Mouse (Mus musculus) layer of hippocampus, adult 9-10 months (tissue): ENCODE measurements at regions not wholly inside any gene's neighbourhood (a gene's known extent, or its start where the extent isn't known, plus 50 kb on each side); places are given as distances from the start of the nearest gene placed in this dataset.

ENCODE experiments used
- DNase-seq: peaks from one replicate; pipeline ENCODE4 v3.0.0; 2022; ENCODE audit warnings: low spot score

DNA sequence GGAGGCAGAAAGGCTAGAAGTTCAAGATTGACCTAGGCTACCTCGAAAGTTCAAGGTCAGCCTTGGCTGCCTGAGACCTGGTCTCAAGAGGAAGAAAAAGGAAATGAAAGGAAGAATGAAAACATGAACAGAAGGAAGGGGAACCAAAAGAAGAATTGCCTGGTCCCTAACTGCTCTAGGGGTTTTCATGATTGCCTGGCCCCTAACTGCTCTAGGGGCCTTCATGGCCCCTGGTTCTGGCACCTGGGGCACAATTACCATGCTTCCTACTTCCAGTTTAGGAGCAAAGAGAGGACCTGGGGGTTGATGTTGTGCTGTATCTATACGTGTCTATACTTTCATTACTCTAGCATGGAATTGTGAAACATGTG is 132.8 kb downstream of the Cd24a start:
- DNase-seq = no peak

DNA sequence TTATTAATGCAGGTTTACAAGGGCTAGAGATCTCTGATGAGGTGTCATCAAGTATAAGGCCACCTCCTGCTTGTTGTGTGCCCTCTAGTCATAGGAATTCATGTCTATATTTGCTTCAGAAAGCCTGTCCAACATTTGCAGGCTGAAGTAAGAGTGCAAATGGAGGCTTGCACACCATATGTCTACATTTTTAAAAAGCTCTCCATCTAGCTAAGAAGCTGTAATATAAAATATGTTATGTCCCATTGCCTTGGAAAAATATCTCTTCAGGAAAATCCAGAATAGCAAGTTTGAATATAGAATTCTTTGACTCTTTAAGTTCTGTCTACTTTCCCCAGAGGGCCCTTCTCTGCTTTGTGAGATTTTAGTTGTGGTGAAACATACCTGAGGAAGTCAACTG is 134.6 kb downstream of the Cd24a start:
- no peak for DNase-seq

DNA sequence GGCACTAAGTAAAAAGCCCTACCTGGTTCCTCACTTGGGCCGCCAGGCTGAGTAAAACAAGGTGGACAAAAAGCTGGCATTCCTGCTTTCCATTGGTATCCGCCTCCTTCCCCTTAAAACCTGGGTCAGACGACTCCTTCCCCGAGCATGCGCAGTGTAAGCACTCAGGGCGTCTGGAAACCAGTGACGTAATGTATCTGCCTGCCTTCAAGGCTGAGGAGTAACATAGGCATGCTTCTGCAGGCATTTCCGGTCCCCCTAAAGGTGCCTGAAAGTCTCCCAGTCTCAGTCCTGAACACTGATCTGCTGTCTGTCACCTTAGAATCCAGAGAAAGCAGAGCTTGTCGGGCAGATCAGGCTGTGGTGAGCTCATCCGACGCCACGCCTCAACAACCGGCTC is 140.7 kb downstream of the Cd24a start:
- no peak for DNase-seq

DNA sequence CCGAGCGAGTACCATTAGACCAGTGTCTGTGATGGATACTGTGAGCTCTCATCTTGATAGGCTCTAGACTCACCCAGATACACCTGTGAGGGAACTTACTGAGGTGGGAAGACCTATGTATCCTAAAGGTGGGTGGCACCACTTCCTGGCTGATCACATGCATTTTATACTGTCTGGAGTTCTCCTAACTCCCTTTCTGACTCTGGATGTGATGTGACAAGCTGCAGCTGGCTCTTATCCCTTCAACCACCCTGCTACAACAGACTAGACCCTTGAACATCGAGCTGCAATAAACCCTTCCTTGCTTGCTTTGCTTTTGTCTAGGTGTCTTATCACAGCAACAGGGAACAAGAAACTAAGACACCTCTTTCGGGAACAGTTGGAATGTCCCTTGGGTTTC is 143.3 kb downstream of the Cd24a start:
- no peak for DNase-seq

DNA sequence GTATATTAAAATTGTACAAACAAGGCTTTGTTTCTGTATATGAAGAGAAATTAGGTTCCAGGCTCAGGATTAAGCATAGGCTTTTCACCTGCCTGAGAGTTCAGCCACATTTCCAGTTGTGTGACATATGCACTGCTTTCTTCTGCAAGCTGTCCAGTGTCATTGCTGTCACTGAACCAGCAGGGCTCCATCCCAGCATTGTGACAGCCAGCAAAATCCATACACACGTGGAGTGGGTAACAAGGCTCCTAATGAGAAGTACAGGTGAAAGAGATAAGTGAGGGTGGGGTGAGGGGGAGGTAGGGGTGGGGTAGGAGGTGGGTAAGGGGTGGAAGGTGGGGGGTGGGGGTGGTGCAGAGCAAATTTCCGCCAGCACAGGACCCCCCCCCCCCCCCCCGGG is 144.1 kb downstream of the Cd24a start:
- no peak for DNase-seq

GRCm38 (mm10) chr10:43722711-43723614 is 144.9 kb downstream of the Cd24a start:
- no peak for DNase-seq

GRCm38 (mm10) chr10:43723615-43723937 is 145.5 kb downstream of the Cd24a start:
- DNase-seq = no peak

- no peak for DNase-seq
These were observed 149.7 kb downstream of the Cd24a start for GRCm38 (mm10) chr10:43727746-43728145.

- no peak for DNase-seq
These were observed 151.1 kb downstream of the Cd24a start for GRCm38 (mm10) chr10:43729184-43729583.

DNA sequence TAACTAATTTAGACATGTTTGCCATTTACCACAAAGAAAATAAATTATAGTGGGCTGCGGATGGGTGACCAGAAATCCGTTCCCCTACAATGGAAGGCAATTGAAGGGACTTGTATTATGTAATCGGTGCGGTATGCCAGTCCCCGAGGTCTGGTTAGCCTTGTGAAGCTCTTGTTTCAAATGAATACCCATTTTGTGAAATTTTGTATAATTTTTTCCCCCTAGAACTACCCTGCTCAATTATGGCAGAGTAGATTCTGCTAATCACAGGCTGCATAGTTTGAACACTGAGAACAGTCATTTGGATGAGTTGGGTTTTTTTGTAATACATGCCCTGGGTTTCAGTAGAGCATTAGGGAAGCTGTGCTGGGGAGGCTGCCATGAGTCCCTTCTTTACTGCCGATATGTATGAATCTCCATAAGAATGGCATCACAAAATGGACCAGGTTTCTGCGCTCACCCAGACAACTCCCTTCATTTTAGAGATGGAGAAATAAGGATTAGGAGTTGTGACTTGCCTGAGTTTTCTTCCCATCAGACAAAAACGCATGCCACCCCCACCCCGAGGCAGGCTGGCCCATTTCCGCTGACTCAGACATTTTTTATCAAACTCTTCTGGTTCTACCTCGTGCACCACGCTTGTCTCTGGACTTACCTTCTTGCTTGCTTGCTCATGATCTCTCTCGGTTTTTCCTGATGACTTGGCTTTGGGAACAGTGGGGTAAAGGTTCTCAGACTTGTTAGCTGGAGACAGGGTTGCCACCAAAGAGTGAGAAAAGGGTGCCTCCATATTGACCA is 155.7 kb downstream of the Cd24a start:
- DNase-seq = no peak

DNA sequence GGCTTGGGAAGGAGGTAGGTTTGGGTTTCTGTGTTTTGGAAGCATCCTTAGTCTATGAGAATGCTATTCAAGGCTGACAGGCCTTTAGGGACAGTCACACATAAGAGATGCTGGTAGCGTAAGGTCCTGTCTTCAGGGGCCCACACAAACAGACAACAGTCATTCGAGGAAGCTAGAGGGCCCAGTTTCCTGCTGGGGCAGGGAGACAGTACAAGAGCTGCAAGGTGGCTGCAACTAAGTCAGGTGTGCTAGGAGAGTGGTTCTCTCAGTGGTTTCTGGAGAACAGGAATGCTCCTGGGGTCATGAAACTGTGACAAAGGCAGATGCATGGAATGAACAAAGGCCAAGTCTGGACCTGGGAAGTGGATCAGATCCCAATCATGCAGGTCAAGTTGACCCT is 161.1 kb downstream of the Cd24a start:
- DNase-seq = no peak

GRCm38 (mm10) chr10:43739718-43740117 is 161.6 kb downstream of the Cd24a start:
- DNase-seq = no peak

DNA sequence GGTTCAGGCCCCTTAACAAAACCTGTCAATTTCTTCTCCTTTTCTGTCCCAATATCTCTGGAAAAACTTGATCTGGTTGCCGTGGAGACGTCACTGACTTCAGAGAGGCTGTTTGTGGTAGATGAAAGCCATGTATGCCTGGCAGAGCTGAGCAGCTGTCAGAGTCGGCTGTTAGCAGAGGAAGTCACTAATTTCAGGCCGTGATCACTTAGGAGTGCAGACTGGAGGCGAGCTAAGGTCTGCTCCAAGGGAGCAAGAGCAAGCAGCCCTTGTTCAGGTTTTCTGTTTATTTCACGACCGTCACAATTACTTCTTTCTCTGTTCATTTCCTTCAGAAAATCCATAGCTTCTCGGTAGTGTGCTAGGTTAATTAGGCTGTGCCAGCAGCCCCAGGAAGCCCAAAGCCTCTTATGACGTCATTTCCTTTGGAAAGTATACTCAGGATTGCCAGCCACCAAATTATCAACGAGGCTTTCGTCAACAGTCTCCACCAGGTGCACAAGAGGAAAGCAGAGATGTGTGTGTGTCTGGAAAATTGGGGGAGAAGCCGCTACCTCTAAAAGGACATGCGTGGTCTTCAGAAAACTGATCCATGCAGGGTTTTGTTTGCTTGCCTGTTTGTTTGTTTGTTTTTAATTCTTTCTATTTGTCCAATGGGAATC is 161.2 kb downstream of the Qrsl1 start:
- peak; percentile 37 for DNase-seq

DNA sequence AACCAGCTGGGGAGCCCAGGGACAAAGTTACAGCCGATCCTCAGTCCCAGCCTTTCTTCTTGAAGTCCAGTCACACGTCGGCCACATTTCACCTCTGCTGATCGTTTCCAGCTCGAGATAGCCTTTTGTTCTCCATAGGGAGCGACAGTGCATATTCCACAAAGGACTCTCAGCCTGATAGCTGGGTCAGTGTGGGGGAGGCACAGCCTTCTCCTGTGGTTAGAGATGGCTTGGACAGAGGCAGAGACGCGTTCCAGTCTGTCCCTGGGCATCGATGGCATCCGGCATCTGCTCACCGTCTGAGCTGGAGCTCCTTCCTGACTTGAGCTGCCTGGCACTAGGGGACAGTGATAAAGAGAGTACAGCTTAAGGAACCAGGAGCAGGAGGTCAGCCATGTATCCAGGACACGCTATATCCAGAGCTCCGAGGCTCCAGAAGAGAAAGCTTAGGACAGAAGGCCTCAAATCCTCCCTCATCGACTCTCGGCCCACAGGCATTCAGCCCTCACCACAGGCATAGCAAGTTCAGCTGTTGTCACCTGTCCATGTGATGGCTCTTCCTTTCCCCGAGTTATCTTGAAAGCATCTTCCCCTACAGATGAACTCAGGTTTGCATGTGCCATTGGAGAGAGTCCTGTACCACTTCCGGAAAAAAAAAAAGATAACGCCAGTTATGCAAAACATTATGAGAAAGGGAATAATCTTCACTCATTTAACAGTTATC is 160.0 kb downstream of the Qrsl1 start:
- no peak for DNase-seq

- no peak for DNase-seq
These were observed 159.2 kb downstream of the Qrsl1 start for GRCm38 (mm10) chr10:43742085-43743054.

- DNase-seq = no peak
These were observed 158.1 kb downstream of the Qrsl1 start for GRCm38 (mm10) chr10:43743188-43744120.

DNA sequence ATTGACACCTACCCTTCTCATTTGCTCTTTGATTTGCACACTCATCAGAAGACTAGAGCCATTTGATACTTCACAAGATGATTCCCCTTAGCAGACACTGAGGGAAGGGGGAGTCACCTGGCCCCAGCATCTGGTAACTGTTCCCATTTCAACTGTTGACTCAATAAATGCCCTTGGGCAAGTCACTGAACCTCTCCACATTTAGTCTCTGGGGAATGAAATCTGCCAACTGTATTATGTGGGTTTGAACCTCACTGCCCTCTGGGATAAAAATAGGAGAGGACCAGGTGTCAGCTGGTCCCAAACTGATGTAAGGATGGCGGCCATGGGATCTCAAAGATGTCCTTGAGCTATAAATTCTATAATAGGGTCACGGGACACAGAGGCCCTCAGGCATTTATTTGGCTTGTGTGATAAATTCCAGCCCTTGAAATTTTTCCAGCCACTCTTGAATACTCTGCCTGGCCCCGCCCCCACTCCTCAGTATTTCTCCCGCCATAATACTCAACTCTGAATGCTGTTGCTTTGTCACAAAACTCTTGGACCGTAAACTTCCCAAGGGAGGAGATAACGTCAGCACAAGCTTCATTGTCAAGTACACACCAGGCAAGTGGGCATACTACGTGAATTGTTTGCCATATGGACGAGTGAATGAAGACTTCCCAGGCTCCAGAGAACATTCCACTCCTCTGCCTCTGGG is 155.5 kb downstream of the Qrsl1 start:
- DNase-seq = no peak

GRCm38 (mm10) chr10:43746631-43747001 is 154.9 kb downstream of the Qrsl1 start:
- no peak for DNase-seq

DNA sequence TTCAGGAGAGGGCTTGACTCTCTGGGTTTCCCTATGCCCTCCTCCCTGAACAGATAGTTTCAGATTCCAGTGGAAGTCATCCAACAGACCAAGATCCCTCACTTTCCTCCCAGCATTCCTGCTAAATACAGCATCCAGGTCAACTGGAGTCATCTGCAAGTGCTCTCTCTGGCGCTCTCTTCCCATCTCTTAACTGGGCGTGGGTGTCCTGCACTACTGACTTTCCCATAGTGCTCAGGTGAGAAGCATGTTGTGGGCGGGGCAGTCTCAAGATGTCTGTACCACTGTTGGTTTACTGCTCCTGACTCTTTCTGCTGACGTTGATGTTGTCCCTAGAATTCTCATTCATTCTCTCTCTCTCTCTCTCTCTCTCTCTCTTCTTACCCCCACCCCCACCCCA is 154.0 kb downstream of the Qrsl1 start:
- DNase-seq = no peak
